Mouse (Mus musculus) thymus, adult 2 months (tissue): ENCODE data around the gene Aatf.

Source experiments
- CTCF ChIP-seq: fragments of 200-500 bp; IDR thresholded peaks from 2 replicates; pipeline ENCODE4 v1.5.1; 2012; ENCODE audit warnings: mild to moderate bottlenecking, control low read depth, low read length, moderate library complexity, borderline replicate concordance; ENCODE audit not compliant: control insufficient read depth, poor library complexity, insufficient read depth; ENCODE audit errors: extremely low read depth
- POLR2A ChIP-seq: fragments of 200-500 bp; IDR thresholded peaks from 2 replicates; pipeline ENCODE4 v1.6.1; 2012; ENCODE audit warnings: mild to moderate bottlenecking, low read length, control low read depth, moderate library complexity; ENCODE audit not compliant: control insufficient read depth, poor library complexity, insufficient read depth; ENCODE audit errors: extremely low read depth

GRCm38 (mm10) chr11:84523841-84524510 is 10.7 kb upstream of the Aatf start:
- TF ChIP-seq CTCF (no peak), POLR2A (no peak)
